Mouse (Mus musculus) C2C12 (cell line): ENCODE data around the gene Zfp446. TPM values are rescaled to one million over a fixed set of nuclear protein-coding genes. Genes with fewer than 3 reads are reported as not detected.
A peak's percentile ranks its signal among the peaks of the same experiment; 100 is the strongest.
"Not testable (repeated sequence)": the region's sequence is repeated elsewhere in the genome, so short reads cannot be mapped to it uniquely, and the experiment has no call there.

Source experiments
- H3K27me3 ChIP-seq: one replicate; pipeline ENCODE4 v1.6.1; 2011; ENCODE audit not compliant: control insufficient read depth, insufficient read depth, insufficient read length
- H3K36me3 ChIP-seq: one replicate; pipeline ENCODE4 v1.6.1; 2011; ENCODE audit not compliant: control insufficient read depth, insufficient read depth
- H3K4me3 ChIP-seq: one replicate; pipeline ENCODE4 v1.5.1; 2011; ENCODE audit warnings: mild to moderate bottlenecking, control low read depth; ENCODE audit not compliant: poor library complexity, insufficient read depth, severe bottlenecking
- H3K79me2 ChIP-seq: one replicate; pipeline ENCODE4 v1.6.1; 2011; ENCODE audit not compliant: control insufficient read depth, insufficient read depth
- H3K79me3 ChIP-seq: one replicate; pipeline ENCODE4 v1.6.1; 2011; ENCODE audit warnings: low read depth, control low read depth
- H3ac ChIP-seq: one replicate; pipeline ENCODE3; 2011; ENCODE audit warnings: low read depth; ENCODE audit not compliant: control insufficient read depth, insufficient read length
- CEBPB ChIP-seq: IDR thresholded peaks from one replicate; pipeline ENCODE4 v1.6.1; 2011; ENCODE audit warnings: low read depth, mild to moderate bottlenecking, control low read depth, moderate library complexity
- CTCF ChIP-seq: IDR thresholded peaks from one replicate; pipeline ENCODE4 v1.5.1; 2011; ENCODE audit not compliant: control insufficient read depth, insufficient read depth, insufficient read length
- FOSL1 ChIP-seq: IDR thresholded peaks from one replicate; pipeline ENCODE4 v1.8.0; 2011; ENCODE audit warnings: mild to moderate bottlenecking, low read length; ENCODE audit not compliant: poor library complexity, insufficient read depth, severe bottlenecking
- MAX ChIP-seq: IDR thresholded peaks from one replicate; pipeline ENCODE4 v1.6.1; 2011; ENCODE audit warnings: mild to moderate bottlenecking, control low read depth
- MYOD1 ChIP-seq: IDR thresholded peaks from one replicate; pipeline ENCODE4 v1.6.1; 2011; ENCODE audit warnings: low read depth; ENCODE audit not compliant: control insufficient read depth, insufficient read length
- MYOG ChIP-seq: IDR thresholded peaks from one replicate; pipeline ENCODE4 v1.6.1; 2011; ENCODE audit not compliant: control insufficient read depth, insufficient read length; ENCODE audit errors: extremely low read depth
- USF1 ChIP-seq: IDR thresholded peaks from one replicate; pipeline ENCODE4 v1.6.1; 2011; ENCODE audit warnings: low read depth, mild to moderate bottlenecking, control low read depth, moderate library complexity
- long read RNA-seq, 2 experiments: library from polyadenylated mRNA; unstranded; transcript quantifications; one replicate each; pipeline ENCODE4 v2.0.0; 2019 to 2020
- polyA plus RNA-seq: library from polyadenylated mRNA; unstranded; fragments of >200 nt; fragmentation: generic; extraction: Trizol; gene quantifications from one replicate; pipeline ENCODE4 v1.2.1, GENCODE M21; 2012; ENCODE audit warnings: missing spikeins

Zfp446 gene
- polyA plus RNA-seq, result 1.7 TPM
- long read RNA-seq, experiment 1, full-length matches to known transcripts, result 1 of 5 reads
- long read RNA-seq, experiment 1, partial matches to known transcripts, result 0 of 5 reads
- long read RNA-seq, experiment 1, other reads (novel, unspliced or antisense), result 4 of 5 reads
- long read RNA-seq, experiment 2, full-length matches to known transcripts, result 5 of 11 reads
- long read RNA-seq, experiment 2, partial matches to known transcripts, result 2 of 11 reads
- long read RNA-seq, experiment 2, other reads (novel, unspliced or antisense), result 4 of 11 reads

- no peaks in the 10 kb centered on the region for H3K36me3 ChIP-seq
- TF ChIP-seq CEBPB (no peak), MAX (no peak), FOSL1 (no peak), MYOD1 (no peak), USF1 (no peak), CTCF (no peak), MYOG (no peak)
Observed at GRCm38 (mm10) chr7:12977682-12978389, at the start of gene Zfp446. TSS of gene Zfp446 (plus strand) at chr7:12977848.

GRCm38 (mm10) chr7:12933615-12934140, 44.0 kb upstream of the Zfp446 start:
- no peak for TF ChIP-seq MYOD1
- no peak for TF ChIP-seq CTCF
- TF ChIP-seq MAX, result no peak
- no peak for TF ChIP-seq FOSL1
- no peak for TF ChIP-seq MYOG
- TF ChIP-seq USF1, result no peak
- no peak for TF ChIP-seq CEBPB
- Histone ChIP-seq H3K79me3 (no peaks in the 10 kb centered on the region), H3K4me3 (no peak overlapping the region), H3K79me2 (no peaks in the 10 kb centered on the region), H3K36me3 (no peaks in the 10 kb centered on the region), H3ac (no peak overlapping the region), H3K27me3 (no peaks in the 10 kb centered on the region)

More at GRCm38 (mm10) chr7:12977682-12978389, at the start of gene Zfp446:
- no peaks in the 10 kb centered on the region for H3K79me3 ChIP-seq
- H3K4me3 ChIP-seq, result peak within 1 kb of the TSS; percentile 40
- H3K27me3 ChIP-seq, result no peaks in the 10 kb centered on the region
- H3ac ChIP-seq, result peak within 1 kb of the TSS; percentile 74
- no peaks in the 10 kb centered on the region for H3K79me2 ChIP-seq

- Histone ChIP-seq H3ac (no peak overlapping the region), H3K27me3 (no peaks in the 10 kb centered on the region), H3K36me3 (no peaks in the 10 kb centered on the region), H3K4me3 (no peak overlapping the region), H3K79me3 (no peaks in the 10 kb centered on the region), H3K79me2 (no peaks in the 10 kb centered on the region)
- TF ChIP-seq FOSL1, result no peak
- TF ChIP-seq CTCF, result no peak
- no peak for TF ChIP-seq MAX
- no peak for TF ChIP-seq MYOD1
Observed at GRCm38 (mm10) chr7:12934808-12935207, 42.8 kb upstream of the Zfp446 start.

- not testable (repeated sequence) for H3ac ChIP-seq, H3K27me3 ChIP-seq, H3K79me2 ChIP-seq, H3K36me3 ChIP-seq, H3K4me3 ChIP-seq, H3K79me3 ChIP-seq
Observed at GRCm38 (mm10) chr7:12937254-12937803, 40.3 kb upstream of the Zfp446 start.

- TF ChIP-seq MYOD1 (no peak), MYOG (no peak), CEBPB (no peak)
- no peak overlapping the region for H3K4me3 ChIP-seq
- no peak overlapping the region for H3ac ChIP-seq
- H3K79me3 ChIP-seq, result no peaks in the 10 kb centered on the region
- H3K79me2 ChIP-seq, result no peaks in the 10 kb centered on the region
- no peaks in the 10 kb centered on the region for H3K27me3 ChIP-seq
- H3K36me3 ChIP-seq, result no peaks in the 10 kb centered on the region
Observed at GRCm38 (mm10) chr7:12940599-12940998, 37.0 kb upstream of the Zfp446 start.

GRCm38 (mm10) chr7:12943488-12943887, 34.2 kb upstream of the Zfp446 start:
- Histone ChIP-seq H3K27me3 (no peaks in the 10 kb centered on the region), H3K79me2 (no peaks in the 10 kb centered on the region), H3ac (no peak overlapping the region), H3K36me3 (no peaks in the 10 kb centered on the region), H3K79me3 (no peaks in the 10 kb centered on the region), H3K4me3 (no peak overlapping the region)
- no peak for TF ChIP-seq MYOG
- TF ChIP-seq USF1, result no peak
- no peak for TF ChIP-seq FOSL1
- TF ChIP-seq MYOD1, result no peak
- no peak for TF ChIP-seq CTCF
- TF ChIP-seq CEBPB, result no peak
- TF ChIP-seq MAX, result no peak
